Mouse (Mus musculus) ES-Bruce4 (cell line): ENCODE results near the gene C4b. TPM values are rescaled to one million over a fixed set of nuclear protein-coding genes. Genes with fewer than 3 reads are reported as not detected.
"Not testable (repeated sequence)": the region's sequence is repeated elsewhere in the genome, so short reads cannot be mapped to it uniquely, and the experiment has no call there.

Experiments
- H3K27ac ChIP-seq: 2 replicates; pipeline ENCODE4 v1.5.1; 2012; ENCODE audit warnings: low read length, inconsistent platforms; ENCODE audit not compliant: insufficient read depth
- H3K27me3 ChIP-seq: 2 replicates; pipeline ENCODE4 v1.6.1; 2012; ENCODE audit warnings: mild to moderate bottlenecking, low read length, inconsistent platforms; ENCODE audit not compliant: control insufficient read depth, poor library complexity, insufficient read depth, severe bottlenecking
- H3K36me3 ChIP-seq: 2 replicates; pipeline ENCODE4 v1.6.1; 2012; ENCODE audit warnings: inconsistent platforms, mild to moderate bottlenecking, low read length, moderate library complexity; ENCODE audit not compliant: control insufficient read depth, poor library complexity, insufficient read depth, severe bottlenecking
- H3K4me1 ChIP-seq: one replicate; pipeline ENCODE4 v1.8.1; 2011; ENCODE audit warnings: low read length; ENCODE audit not compliant: control insufficient read depth, insufficient read depth
- H3K4me3 ChIP-seq: 2 replicates; pipeline ENCODE4 v1.5.1; 2011; ENCODE audit warnings: low read depth, mild to moderate bottlenecking, low read length
- H3K9ac ChIP-seq: 2 replicates; pipeline ENCODE4 v1.6.1; 2012; ENCODE audit warnings: low read depth, mild to moderate bottlenecking, inconsistent platforms; ENCODE audit not compliant: poor library complexity, severe bottlenecking
- H3K9me3 ChIP-seq: replicated peaks from 2 replicates; pipeline ENCODE4 v1.6.1; 2012; ENCODE audit warnings: mild to moderate bottlenecking, low read length, inconsistent platforms; ENCODE audit not compliant: control insufficient read depth, poor library complexity, insufficient read depth, severe bottlenecking
- CTCF ChIP-seq: IDR thresholded peaks from one replicate; pipeline ENCODE4 v1.8.1; 2011; ENCODE audit warnings: low read depth, low read length
- EP300 ChIP-seq: IDR thresholded peaks from 2 replicates; pipeline ENCODE4 v1.6.1; 2011; ENCODE audit warnings: low read depth, low read length; ENCODE audit not compliant: insufficient read depth
- POLR2A ChIP-seq: IDR thresholded peaks from one replicate; pipeline ENCODE4 v1.8.1; 2011; ENCODE audit warnings: low read length; ENCODE audit not compliant: insufficient read depth
- polyA plus RNA-seq: library from polyadenylated mRNA; stranded (reverse); fragments of >200 nt; gene quantifications from 2 replicates; pipeline ENCODE4 v1.2.4, GENCODE M21; 2011; ENCODE audit warnings: low read depth; ENCODE audit not compliant: missing spikeins, insufficient read depth, insufficient read length

Gene C4b
- polyA plus RNA-seq, 1 experiment: 0.12 TPM

GRCm38 (mm10) chr17:34744206-34744605 is 524 bp upstream of the C4b start:
- Histone ChIP-seq H3K27me3 (no peaks in the 10 kb centered on the region), H3K4me1 (no peaks in the 10 kb centered on the region), H3K4me3 (no peak overlapping the region), H3K9me3 (peaks cover 6% of the 10 kb centered on the region), H3K36me3 (no peaks in the 10 kb centered on the region), H3K9ac (no peak overlapping the region), H3K27ac (no peak overlapping the region)
- TF ChIP-seq EP300 (no peak), POLR2A (no peak), CTCF (no peak)

- H3K4me1 ChIP-seq: no peaks in the 10 kb centered on the region
- no peaks in the 10 kb centered on the region for H3K9me3 ChIP-seq
- H3K4me3 ChIP-seq: no peak overlapping the region
- H3K36me3 ChIP-seq: no peaks in the 10 kb centered on the region
- no peak overlapping the region for H3K9ac ChIP-seq
- H3K27me3 ChIP-seq: no peaks in the 10 kb centered on the region
- TF ChIP-seq CTCF: no peak
- TF ChIP-seq EP300: no peak
- no peak for TF ChIP-seq POLR2A
- no peak overlapping the region for H3K27ac ChIP-seq
Measured at GRCm38 (mm10) chr17:34740280-34740679, 3.4 kb downstream of the C4b start.

GRCm38 (mm10) chr17:34739708-34740107 is 4.0 kb downstream of the C4b start:
- not testable (repeated sequence) for H3K9ac ChIP-seq, H3K36me3 ChIP-seq, H3K27ac ChIP-seq, H3K27me3 ChIP-seq, H3K4me3 ChIP-seq, H3K4me1 ChIP-seq, H3K9me3 ChIP-seq

GRCm38 (mm10) chr17:34737466-34737865 is 6.2 kb downstream of the C4b start:
- not testable (repeated sequence) for H3K27ac ChIP-seq, H3K9ac ChIP-seq, H3K9me3 ChIP-seq, H3K27me3 ChIP-seq, H3K4me3 ChIP-seq, H3K4me1 ChIP-seq, H3K36me3 ChIP-seq

- H3K4me1 ChIP-seq, H3K27me3 ChIP-seq, H3K9ac ChIP-seq, H3K9me3 ChIP-seq, H3K27ac ChIP-seq, H3K36me3 ChIP-seq, H3K4me3 ChIP-seq: not testable (repeated sequence)
Measured at GRCm38 (mm10) chr17:34729779-34730553, 13.7 kb downstream of the C4b start.

- H3K4me3 ChIP-seq, H3K4me1 ChIP-seq, H3K9me3 ChIP-seq, H3K27ac ChIP-seq, H3K36me3 ChIP-seq, H3K9ac ChIP-seq, H3K27me3 ChIP-seq: not testable (repeated sequence)
Measured at GRCm38 (mm10) chr17:34729155-34729554, 14.5 kb downstream of the C4b start.

GRCm38 (mm10) chr17:34727887-34728286 is 15.8 kb downstream of the C4b start:
- Histone ChIP-seq H3K4me3 (no peak overlapping the region), H3K36me3 (no peaks in the 10 kb centered on the region), H3K9me3 (no peaks in the 10 kb centered on the region), H3K9ac (no peak overlapping the region), H3K27me3 (no peaks in the 10 kb centered on the region), H3K4me1 (no peaks in the 10 kb centered on the region), H3K27ac (no peak overlapping the region)
- TF ChIP-seq POLR2A: no peak
- no peak for TF ChIP-seq CTCF
- no peak for TF ChIP-seq EP300
